Mouse (Mus musculus): Measurements from ENCODE around the gene Krt32. TPM values are rescaled to one million over a fixed set of nuclear protein-coding genes. Genes with fewer than 3 reads are reported as not detected.

Gene Krt32
- polyA plus RNA-seq, 1 experiment from 2014 or later, result not detected

Other genes starting within 250 kb of the Krt32 start
- gene Krtap4-16, start 236.6 kb downstream of the Krt32 start, polyA plus RNA-seq (2014; fragmentation: Nextera tagmentation; extraction: Ambion mirVana), result not detected in 2 replicates
- not detected in 2 replicates for gene Gm11568, start 230.3 kb downstream of the Krt32 start, polyA plus RNA-seq (2014; fragmentation: Nextera tagmentation; extraction: Ambion mirVana)
- not detected in 2 replicates for gene Gm11559, start 223.8 kb downstream of the Krt32 start, polyA plus RNA-seq (2014; fragmentation: Nextera tagmentation; extraction: Ambion mirVana)
- gene Krtap9-1, start 214.8 kb downstream of the Krt32 start, polyA plus RNA-seq (2014; fragmentation: Nextera tagmentation; extraction: Ambion mirVana), result not detected in 2 replicates
- gene Gm11567, start 209.0 kb downstream of the Krt32 start, polyA plus RNA-seq (2014; fragmentation: Nextera tagmentation; extraction: Ambion mirVana), result not detected in 2 replicates
- gene Krtap31-1, start 180.3 kb downstream of the Krt32 start, polyA plus RNA-seq (2014; fragmentation: Nextera tagmentation; extraction: Ambion mirVana), result not detected in 2 replicates
- not detected in 2 replicates for gene Gm11565, start 173.5 kb downstream of the Krt32 start, polyA plus RNA-seq (2014; fragmentation: Nextera tagmentation; extraction: Ambion mirVana)
- not detected in 2 replicates for gene Krtap31-2, start 151.9 kb downstream of the Krt32 start, polyA plus RNA-seq (2014; fragmentation: Nextera tagmentation; extraction: Ambion mirVana)
- gene Krtap9-5, start 139.8 kb downstream of the Krt32 start, polyA plus RNA-seq (2014; fragmentation: Nextera tagmentation; extraction: Ambion mirVana), result not detected in 2 replicates
- gene Krtap29-1, start 109.2 kb downstream of the Krt32 start, polyA plus RNA-seq (2014; fragmentation: Nextera tagmentation; extraction: Ambion mirVana), result not detected in 2 replicates
- gene Krtap16-1, start 101.6 kb downstream of the Krt32 start, polyA plus RNA-seq (2014; fragmentation: Nextera tagmentation; extraction: Ambion mirVana), result 0.09 TPM in 1 of 2 replicates, not detected in the other
- gene Krtap17-1, start 94.2 kb downstream of the Krt32 start, polyA plus RNA-seq (2014; fragmentation: Nextera tagmentation; extraction: Ambion mirVana), result 0.30 TPM in 1 of 2 replicates, not detected in the other
- gene Krt33a, start 72.0 kb downstream of the Krt32 start, polyA plus RNA-seq (2014; fragmentation: Nextera tagmentation; extraction: Ambion mirVana), result not detected in 2 replicates
- not detected in 2 replicates for gene Krt33b, start 58.4 kb downstream of the Krt32 start, polyA plus RNA-seq (2014; fragmentation: Nextera tagmentation; extraction: Ambion mirVana)
- gene Krt34, start 46.7 kb downstream of the Krt32 start, polyA plus RNA-seq (2014; fragmentation: Nextera tagmentation; extraction: Ambion mirVana), result not detected in 2 replicates
- gene Krt31, start 37.7 kb downstream of the Krt32 start, polyA plus RNA-seq (2014; fragmentation: Nextera tagmentation; extraction: Ambion mirVana), result not detected in 2 replicates
- not detected in 2 replicates for gene Krt35, start 8.0 kb upstream of the Krt32 start, polyA plus RNA-seq (2014; fragmentation: Nextera tagmentation; extraction: Ambion mirVana)
- gene Krt36, start 17.4 kb upstream of the Krt32 start, polyA plus RNA-seq (2014; fragmentation: Nextera tagmentation; extraction: Ambion mirVana), result not detected in 2 replicates
- not detected in 2 replicates for gene Krt13, start 33.3 kb upstream of the Krt32 start, polyA plus RNA-seq (2014; fragmentation: Nextera tagmentation; extraction: Ambion mirVana)
- 0.17 and 0.22 TPM in 2 replicates for gene Krt15, start 47.7 kb upstream of the Krt32 start, polyA plus RNA-seq (2014; fragmentation: Nextera tagmentation; extraction: Ambion mirVana)
- 0.22 and 1.2 TPM in 2 replicates for gene Krt19, start 60.4 kb upstream of the Krt32 start, polyA plus RNA-seq (2014; fragmentation: Nextera tagmentation; extraction: Ambion mirVana)
- not detected in 2 replicates for gene Krt9, start 105.0 kb upstream of the Krt32 start, polyA plus RNA-seq (2014; fragmentation: Nextera tagmentation; extraction: Ambion mirVana)
- 0.20 TPM in 1 of 2 replicates, not detected in the other for gene Krt14, start 119.3 kb upstream of the Krt32 start, polyA plus RNA-seq (2014; fragmentation: Nextera tagmentation; extraction: Ambion mirVana)
- not detected in 2 replicates for gene Krt16, start 160.7 kb upstream of the Krt32 start, polyA plus RNA-seq (2014; fragmentation: Nextera tagmentation; extraction: Ambion mirVana)
- gene Krt17, start 172.8 kb upstream of the Krt32 start, polyA plus RNA-seq (2014; fragmentation: Nextera tagmentation; extraction: Ambion mirVana), result 0.14 and 0.23 TPM in 2 replicates
- gene Krt42, start 181.6 kb upstream of the Krt32 start, polyA plus RNA-seq (2014; fragmentation: Nextera tagmentation; extraction: Ambion mirVana), result 0.21 TPM in 1 of 2 replicates, not detected in the other
- 1,289 and 1,493 TPM in 2 replicates for gene Eif1, start 231.7 kb upstream of the Krt32 start, polyA plus RNA-seq (2014; fragmentation: Nextera tagmentation; extraction: Ambion mirVana)
- gene Gast, start 246.2 kb upstream of the Krt32 start, polyA plus RNA-seq (2014; fragmentation: Nextera tagmentation; extraction: Ambion mirVana), result 0.43 and 0.93 TPM in 2 replicates